Mouse (Mus musculus): ENCODE data around the gene Mep1a. TPM values are rescaled to one million over a fixed set of nuclear protein-coding genes. Genes with fewer than 3 reads are reported as not detected.

The Mep1a gene
- polyA plus RNA-seq, 1 experiment from 2014 or later, result not detected

Other genes with a start within 250 kb of the Mep1a start
- 0.06 TPM in 1 of 2 replicates, not detected in the other for gene Adgrf1, start 232.5 kb downstream of the Mep1a start, polyA plus RNA-seq (2014; fragmentation: Nextera tagmentation; extraction: Ambion mirVana)
- gene Adgrf5, start 142.4 kb downstream of the Mep1a start, polyA plus RNA-seq (2014; fragmentation: Nextera tagmentation; extraction: Ambion mirVana), result 9.6 TPM in 2 replicates
- 0.14 TPM in 1 of 2 replicates, not detected in the other for gene Ankrd66, start 40.8 kb upstream of the Mep1a start, polyA plus RNA-seq (2014; fragmentation: Nextera tagmentation; extraction: Ambion mirVana)
- 3.0 and 3.5 TPM in 2 replicates for gene Pla2g7, start 65.3 kb upstream of the Mep1a start, polyA plus RNA-seq (2014; fragmentation: Nextera tagmentation; extraction: Ambion mirVana)
- 0.51 TPM in 1 of 2 replicates, not detected in the other for gene Tdrd6, start 127.5 kb upstream of the Mep1a start, polyA plus RNA-seq (2014; fragmentation: Nextera tagmentation; extraction: Ambion mirVana)
- gene Slc25a27, start 164.4 kb upstream of the Mep1a start, polyA plus RNA-seq (2014; fragmentation: Nextera tagmentation; extraction: Ambion mirVana), result 27.2 and 28.5 TPM in 2 replicates
- gene Cyp39a1, start 164.6 kb upstream of the Mep1a start, polyA plus RNA-seq (2014; fragmentation: Nextera tagmentation; extraction: Ambion mirVana), result 25.8 and 25.9 TPM in 2 replicates